Mouse (Mus musculus): ENCODE results near the gene Igsf11.
A peak's percentile ranks its signal among the peaks of the same experiment; 100 is the strongest.

The Igsf11 gene

DNA sequence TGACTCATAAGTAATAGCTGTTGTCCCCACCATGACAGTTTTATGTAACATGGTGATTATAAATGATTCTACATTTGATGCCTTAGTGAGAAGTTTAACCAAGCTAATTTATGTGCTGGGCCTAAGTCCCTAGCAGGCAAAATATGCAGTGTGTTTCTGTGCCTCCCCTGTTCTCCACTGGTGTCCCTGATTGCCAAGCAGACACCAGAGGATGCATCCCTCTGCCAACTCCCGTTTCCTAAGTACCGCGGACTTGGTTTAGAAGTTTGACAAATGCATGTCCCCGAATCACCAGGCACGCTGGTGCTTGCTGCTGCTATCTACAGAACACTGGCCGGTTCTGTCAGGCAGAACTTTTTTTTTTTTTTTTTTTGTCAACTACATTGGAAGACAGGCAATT, 39.0 kb downstream of the Igsf11 start:
- peak in 1 of 2 experiments; percentile 77 for DNase-seq (ENCODE audit: inconsistent age in 2 of 2, low spot score in 1 of 2)

- DNase-seq (ENCODE audit: inconsistent age in 2 of 2, low spot score in 1 of 2): no peak
These were observed 48.3 kb downstream of the Igsf11 start for GRCm38 (mm10) chr16:38940805-38941204.

DNA sequence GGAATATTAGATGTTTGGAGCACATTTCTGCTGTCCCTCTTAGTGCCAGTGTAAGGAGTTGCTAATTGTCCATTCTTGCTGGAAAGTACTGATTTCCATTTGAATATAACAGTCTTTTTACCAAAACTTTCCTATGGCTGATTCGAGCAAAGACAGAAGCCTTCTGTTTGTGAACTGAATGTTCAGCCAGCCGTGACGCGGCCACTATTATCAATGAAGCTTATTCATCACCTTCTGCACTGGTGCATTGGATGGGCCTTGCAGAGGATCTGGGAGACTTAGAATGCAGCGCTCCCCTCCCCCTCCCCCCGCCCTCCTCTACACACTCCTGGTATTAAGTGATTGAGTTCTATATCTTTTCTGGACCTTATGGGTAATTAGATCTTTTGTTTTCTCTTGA, 48.8 kb downstream of the Igsf11 start:
- DNase-seq (ENCODE audit: inconsistent age in 2 of 2, low spot score in 1 of 2): no peak

- DNase-seq (ENCODE audit: inconsistent age in 2 of 2, low spot score in 1 of 2): no peak
These were observed 51.5 kb downstream of the Igsf11 start for GRCm38 (mm10) chr16:38943706-38944550.

GRCm38 (mm10) chr16:38945111-38945510, 52.6 kb downstream of the Igsf11 start:
- DNase-seq (ENCODE audit: inconsistent age in 2 of 2, low spot score in 1 of 2): no peak

GRCm38 (mm10) chr16:38945581-38945981, 53.1 kb downstream of the Igsf11 start:
- DNase-seq (ENCODE audit: inconsistent age in 2 of 2, low spot score in 1 of 2): peak in 1 of 2 experiments; percentile 43

- DNase-seq (ENCODE audit: inconsistent age in 2 of 2, low spot score in 1 of 2): no peak
These were observed 54.0 kb downstream of the Igsf11 start for GRCm38 (mm10) chr16:38946453-38946852.

GRCm38 (mm10) chr16:38947141-38947879, 54.8 kb downstream of the Igsf11 start:
- DNase-seq (ENCODE audit: inconsistent age in 2 of 2, low spot score in 1 of 2): no peak

DNA sequence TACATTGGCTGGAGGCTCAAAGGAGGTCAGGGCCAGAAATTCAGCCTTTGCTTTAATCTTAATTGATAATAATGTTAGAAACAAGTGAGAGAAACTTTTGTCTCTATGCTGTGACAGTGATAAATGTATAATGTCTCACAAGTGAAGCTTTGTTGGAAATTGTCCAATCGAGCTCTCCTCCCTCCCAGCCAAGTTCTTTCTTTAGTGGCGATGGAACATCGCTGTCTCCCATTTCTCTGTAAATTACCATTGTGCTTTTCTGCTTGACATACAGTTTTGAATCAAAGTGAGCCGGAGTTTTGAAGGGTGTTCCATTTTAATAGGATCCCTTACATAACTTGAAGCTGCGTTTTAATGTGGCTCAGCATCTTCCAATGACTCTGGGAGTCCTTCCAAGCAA, 56.0 kb downstream of the Igsf11 start:
- no peak for DNase-seq (ENCODE audit: inconsistent age in 2 of 2, low spot score in 1 of 2)

DNA sequence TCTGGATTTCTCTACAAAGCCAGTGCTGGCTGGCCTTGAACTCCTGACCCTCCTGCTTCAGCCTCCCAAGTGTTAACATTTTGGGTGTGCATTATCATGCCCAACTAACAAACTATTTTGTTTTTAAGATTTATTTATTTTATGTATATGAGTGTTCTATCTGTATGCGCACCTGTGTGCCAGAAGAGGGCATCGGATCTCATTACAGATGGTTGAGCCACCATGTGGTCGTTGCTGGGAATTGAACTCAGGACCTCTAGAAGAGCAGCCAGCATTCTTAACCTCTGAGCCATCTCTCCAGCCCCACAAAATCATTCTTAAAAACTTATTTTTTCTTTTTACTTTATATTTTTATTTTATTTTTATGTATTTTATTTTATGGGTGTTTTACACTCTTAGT, 60.4 kb downstream of the Igsf11 start:
- no peak for DNase-seq (ENCODE audit: inconsistent age in 2 of 2, low spot score in 1 of 2)

DNA sequence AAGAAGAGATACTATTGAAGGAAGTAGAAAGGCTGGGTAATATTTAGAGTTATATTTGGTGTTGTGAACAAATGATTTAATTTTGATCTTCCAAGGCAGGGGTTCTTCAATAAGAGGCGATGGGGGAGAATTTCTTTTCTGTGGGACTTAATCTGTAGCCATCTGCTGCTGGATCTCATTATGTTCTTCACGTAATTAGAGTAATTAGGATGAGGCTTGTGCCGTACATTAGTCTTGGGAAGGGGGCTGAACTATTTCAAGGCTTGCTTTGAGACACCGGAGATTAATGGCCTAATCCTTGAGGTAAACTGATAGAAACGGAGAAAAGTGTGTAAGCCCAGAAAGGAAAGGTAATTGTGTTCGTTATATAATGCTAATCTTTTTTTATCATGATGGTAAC, 61.4 kb downstream of the Igsf11 start:
- DNase-seq (ENCODE audit: inconsistent age in 2 of 2, low spot score in 1 of 2): no peak

DNA sequence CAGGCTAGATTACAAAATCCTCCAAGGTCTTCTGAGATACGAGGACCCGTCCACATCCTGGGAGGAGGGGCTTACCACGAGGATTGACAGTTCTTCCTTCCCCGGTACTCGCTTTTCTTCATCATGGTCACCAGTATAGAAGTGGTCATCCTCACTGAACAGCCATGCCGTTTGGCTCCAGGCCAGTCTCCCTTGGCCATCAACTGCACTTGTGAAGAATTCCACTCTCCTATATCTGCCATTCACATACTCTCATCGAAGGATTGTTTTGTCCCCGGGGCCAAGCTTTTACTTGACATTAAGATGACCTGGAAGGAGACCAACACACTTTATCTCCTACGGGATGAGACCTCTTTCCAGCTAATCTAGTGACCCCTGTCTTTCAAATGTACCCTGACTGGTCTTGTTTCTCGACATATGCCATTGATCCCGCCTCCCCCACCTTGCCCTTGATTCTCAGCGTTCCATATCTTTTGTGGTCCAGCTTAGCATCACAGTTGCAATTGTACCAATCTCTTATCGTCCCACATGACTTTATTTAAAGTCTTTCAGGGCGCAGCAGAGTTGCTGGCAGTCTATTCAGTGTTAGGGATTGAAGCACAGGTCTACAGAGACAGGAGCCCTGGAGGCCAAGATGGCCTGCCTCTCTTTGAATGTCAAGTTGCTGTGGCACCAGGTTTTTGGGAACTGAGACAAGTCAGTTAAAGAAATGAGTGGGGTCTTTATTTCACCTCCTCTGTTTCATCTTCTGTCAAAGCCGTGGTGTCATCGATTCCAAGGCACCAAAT, 62.2 kb downstream of the Igsf11 start:
- no peak for DNase-seq (ENCODE audit: inconsistent age in 2 of 2, low spot score in 1 of 2)

GRCm38 (mm10) chr16:38955296-38955695, 62.8 kb downstream of the Igsf11 start:
- DNase-seq (ENCODE audit: inconsistent age in 2 of 2, low spot score in 1 of 2): no peak

DNA sequence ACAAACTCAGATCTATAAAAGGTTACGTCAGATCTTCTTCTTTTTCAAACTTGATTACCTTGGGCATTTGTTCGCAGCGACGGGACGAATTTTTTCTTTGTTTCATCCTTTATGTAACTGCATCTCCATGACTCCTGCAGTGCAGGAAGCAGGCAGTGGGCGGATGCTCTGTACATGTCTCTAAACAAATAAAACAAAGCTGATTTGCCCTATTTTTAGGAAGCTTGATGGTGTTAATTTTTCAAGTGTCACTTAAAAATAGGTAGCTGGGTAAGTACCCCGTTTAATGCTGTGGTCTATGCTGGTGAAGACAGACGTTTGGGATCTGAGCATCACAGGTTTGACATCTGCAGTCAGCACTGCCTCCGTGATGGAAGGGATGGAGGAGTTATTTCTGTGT, 66.3 kb downstream of the Igsf11 start:
- DNase-seq (ENCODE audit: inconsistent age in 2 of 2, low spot score in 1 of 2): no peak

DNA sequence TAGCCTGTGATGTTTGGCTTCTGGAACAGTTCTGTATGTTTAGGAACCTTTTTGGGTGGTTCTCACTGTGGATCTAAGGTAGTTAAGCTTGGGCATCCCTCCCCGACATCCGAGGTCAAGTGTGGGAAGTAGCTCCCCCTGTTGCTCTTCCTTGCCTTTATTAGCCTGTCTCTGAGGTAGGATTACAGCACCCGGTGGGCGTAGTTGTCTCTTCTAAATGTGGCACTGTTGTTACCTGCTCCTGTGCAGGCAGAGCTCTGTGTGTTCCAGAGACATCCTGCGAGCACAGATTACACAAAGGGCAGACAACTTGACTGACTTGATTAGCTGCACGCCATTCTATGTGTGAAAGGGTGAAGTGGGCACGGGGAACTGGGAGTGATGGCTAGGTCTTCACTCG, 68.1 kb downstream of the Igsf11 start:
- DNase-seq (ENCODE audit: inconsistent age in 2 of 2, low spot score in 1 of 2): no peak

DNA sequence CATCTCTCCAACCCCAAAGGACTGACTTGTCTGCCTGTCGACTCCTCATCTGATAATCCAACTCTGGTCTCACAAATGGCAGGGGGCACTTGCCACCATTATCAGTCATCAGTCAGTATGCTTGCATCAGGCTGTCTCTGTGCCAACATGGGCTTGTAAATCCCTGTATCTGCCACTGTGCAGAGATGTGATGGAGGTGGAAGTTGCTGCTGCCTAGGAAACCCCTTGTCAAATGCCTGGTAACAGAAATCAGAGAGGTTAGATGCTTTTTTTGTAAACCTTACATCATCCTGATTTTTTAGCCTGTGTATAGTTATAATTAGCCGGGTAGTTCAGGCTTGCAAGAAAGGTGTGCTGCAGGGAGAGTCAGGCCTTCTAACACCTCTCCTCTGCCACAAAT, 69.4 kb downstream of the Igsf11 start:
- no peak for DNase-seq (ENCODE audit: inconsistent age in 2 of 2, low spot score in 1 of 2)

DNA sequence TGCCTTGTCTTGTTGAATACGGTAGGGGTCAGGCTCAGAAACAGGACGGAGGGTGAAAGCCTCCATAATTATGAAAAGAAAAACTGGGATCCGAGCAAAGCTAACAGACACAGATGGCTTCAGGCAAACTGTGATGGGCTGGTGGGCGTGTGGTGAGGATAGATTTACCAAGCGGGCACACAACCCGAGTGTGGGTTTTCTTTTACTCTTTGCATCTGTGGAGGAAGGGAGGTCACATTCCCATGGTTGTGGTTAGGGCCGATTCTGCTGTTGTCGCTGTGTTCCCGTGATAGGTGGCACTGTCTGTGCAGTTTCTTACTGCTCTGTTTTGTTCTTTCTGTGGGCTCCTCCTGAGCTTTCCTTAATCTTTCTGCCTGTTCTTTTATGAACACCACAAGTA, 70.2 kb downstream of the Igsf11 start:
- no peak for DNase-seq (ENCODE audit: inconsistent age in 2 of 2, low spot score in 1 of 2)

- no peak for DNase-seq (ENCODE audit: inconsistent age in 2 of 2, low spot score in 1 of 2)
These were observed 74.6 kb downstream of the Igsf11 start for GRCm38 (mm10) chr16:38967026-38967425.

DNA sequence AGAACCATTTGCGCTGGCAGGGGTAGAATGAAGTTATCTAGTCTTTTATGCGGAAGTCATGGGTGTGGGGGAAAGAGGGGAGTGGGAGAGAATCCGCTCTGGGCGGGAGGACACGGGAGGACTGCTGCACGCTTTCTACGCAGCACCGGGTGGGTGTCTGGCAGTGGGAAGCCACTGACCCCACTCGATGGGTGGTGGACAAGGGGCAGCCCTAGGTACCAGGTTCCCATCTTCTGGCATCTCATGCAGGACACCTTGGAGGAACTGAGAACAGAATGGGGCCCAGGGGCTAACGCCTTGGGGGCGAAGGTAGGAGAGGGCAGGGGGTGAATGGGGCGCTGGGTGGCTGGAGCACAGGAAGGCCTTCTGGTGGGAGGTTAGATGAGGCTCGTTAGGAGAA, 83.7 kb downstream of the Igsf11 start:
- no peak for DNase-seq (ENCODE audit: inconsistent age in 2 of 2, low spot score in 1 of 2)

DNA sequence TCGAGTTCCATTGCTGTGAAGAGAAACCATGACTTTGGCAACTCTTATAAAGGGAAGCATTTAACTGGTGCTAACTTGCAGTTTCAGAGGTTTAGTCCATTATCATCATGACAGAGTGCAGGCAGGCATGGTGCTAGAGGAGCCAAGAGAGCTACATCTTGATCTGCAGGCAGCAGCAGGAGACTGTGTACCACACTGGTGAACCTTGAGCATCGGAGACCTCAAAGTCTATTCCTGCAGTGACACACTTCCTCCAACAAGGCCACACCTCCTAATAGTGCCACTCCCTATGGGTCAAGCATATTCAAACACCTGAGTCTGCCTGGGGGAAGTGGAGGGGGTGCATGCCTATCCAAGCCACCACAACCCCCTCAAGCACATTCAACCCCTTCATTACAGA, 86.1 kb downstream of the Igsf11 start:
- no peak for DNase-seq (ENCODE audit: inconsistent age in 2 of 2, low spot score in 1 of 2)

- no peak for DNase-seq (ENCODE audit: inconsistent age in 2 of 2, low spot score in 1 of 2)
These were observed 88.1 kb downstream of the Igsf11 start for GRCm38 (mm10) chr16:38980546-38980945.

DNA sequence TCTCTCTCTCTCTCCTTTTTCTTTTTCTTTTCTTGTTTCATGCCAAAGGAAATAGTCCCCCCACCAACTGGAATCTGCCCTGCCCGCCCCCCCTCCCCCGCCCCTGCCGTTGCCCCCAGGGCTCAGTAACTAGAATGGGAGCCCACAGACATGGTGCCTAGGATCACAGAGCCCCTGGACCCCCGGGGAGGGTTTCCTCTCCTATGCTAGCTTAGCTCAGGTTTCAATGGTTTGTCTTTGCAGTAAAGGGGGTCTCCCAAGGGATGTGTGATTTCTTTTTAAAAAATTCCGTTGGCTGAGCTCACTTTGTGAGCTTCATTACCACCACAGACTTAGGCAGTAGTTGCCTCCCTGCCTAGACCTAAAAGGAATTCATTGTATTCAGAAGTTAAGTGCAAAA, 89.6 kb downstream of the Igsf11 start:
- DNase-seq (ENCODE audit: inconsistent age in 2 of 2, low spot score in 1 of 2): no peak
